Mouse (Mus musculus) spleen, postnatal 4 days (tissue): ENCODE measurements around the gene Hdac7.

ENCODE experiments used
- DNase-seq, 2 experiments: peaks; one replicate each; pipeline ENCODE4 v3.0.0; 2022; ENCODE audit warnings: low spot score in 2 of 2

Gene Hdac7

DNA sequence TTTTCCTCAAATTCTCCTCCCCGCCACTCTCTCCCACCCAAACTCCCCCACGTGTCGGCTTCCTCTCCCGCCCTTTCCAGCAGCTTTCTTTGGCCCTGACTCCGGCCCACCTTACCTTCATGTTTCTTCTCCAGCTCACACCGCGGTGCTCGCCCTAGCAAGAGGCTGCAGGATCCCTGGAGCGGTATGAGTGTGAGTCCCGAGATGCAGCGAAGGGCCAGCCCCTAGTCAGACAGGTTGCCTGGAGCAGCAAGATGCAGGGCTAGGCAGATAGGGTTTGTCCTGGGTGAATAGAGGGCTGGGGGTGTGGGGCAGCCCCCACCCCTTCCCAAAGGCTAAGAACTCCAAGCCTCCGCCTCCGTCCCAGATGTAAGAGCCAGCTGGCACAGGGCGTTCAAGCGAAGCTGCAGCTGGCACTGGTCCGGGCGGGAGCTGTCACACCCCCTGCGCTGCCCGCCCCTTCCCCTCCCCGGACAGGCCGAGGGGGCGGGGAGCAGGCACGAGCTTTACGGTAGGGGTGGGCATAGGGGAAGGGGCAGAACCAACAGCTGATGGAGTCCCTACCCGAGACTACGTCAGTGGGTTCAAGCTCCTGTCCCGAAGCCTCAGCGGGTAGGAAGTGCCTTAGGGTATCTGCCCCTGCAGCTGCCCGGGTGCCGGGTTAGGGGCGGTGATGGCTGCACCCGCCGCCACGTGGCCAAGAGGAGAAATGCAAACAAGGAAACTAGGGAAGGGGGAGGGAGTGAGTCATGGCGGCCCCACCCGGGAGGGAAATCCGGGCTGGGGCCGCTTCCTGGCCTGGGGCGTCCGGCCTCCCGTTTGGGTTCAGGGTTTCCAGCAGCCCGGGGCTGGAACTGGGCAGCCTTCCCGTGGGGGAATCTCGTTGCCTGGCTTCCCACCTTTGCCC lies 76.8 kb downstream of the Hdac7 start, which contains the start of gene Rapgef3:
TSS of gene Rapgef3 (minus strand) at position 693 of the 907 bp plus-strand sequence.
- peak; percentile 78 to 89 for DNase-seq

- no peak for DNase-seq
Measured at GRCm38 (mm10) chr15:97766594-97767279, 77.6 kb downstream of the Hdac7 start.

DNA sequence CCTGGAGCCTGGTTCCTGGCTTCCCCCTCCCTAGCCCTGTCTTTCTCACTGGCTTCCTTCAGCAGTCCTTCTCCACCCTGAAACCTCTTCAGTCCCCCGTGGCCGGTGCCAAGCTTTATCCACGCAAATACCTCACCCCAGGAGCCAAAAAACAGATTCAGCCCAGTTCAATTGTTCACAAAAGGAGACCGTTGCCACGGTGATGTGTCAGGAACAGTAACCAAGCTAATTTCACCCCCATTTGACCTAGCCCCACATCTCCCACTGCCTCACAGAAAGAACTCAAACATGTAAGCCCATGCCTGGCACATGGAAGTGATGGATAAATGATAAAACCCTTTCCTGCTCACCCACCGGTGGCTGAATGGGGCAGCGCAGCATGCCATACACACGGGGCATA lies 78.1 kb downstream of the Hdac7 start:
- no peak for DNase-seq

DNA sequence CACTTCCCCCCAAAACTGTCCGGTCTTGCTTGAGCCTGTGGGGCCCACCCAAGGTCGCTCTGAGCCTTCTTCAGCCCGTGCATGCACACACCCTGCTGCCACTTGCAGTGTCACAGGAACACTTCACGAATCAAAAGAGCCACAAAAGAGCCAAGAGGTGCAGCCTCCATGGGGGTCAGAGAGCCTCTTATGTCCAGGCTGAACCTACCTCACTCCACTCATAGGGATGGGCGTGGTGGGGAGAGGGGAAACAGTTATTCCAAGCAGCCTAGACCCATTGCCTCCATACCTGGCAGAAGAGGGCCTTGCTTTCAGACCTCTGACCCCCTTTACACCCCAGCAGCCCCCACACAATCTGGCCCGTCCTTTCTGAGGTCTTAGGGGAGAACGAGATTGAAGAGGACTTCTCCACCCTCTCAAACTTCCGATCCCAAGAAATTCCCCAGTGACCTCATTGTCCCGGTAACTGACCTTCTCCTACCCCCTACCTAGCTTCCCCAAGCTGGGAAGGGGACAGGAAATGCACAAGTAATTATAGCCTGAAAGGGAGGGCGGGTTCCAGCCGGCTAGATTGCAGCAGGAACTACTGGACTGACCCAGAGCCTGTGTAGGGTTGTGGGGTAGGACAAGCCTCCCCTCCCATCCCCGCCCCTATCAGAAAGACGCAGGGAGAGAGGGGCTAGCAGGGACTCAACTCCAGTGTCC lies 79.1 kb downstream of the Hdac7 start:
- no peak for DNase-seq

DNA sequence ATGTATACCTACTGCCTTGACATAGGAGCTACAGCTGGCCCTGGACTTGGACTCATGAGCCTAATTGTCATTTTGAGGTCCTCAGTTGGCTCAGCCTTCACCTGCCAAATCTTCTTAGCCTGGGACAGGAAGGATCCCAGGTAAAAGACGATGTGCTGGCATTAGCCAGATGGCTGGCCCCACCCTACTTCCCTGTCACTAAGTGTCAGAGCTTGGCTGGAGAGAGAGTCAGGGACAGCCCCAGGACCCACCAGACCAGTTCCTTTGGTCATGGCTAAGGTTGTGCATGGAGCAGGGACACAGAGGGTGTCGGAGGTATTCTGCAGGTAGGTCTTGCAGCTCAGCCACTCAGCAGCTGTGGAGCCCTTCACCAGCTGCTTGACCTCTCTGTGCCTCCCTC lies 79.8 kb downstream of the Hdac7 start:
- DNase-seq: no peak

GRCm38 (mm10) chr15:97763256-97764049 lies 80.8 kb downstream of the Hdac7 start:
- DNase-seq: no peak

- DNase-seq: no peak
Measured at GRCm38 (mm10) chr15:97762733-97763132, 81.6 kb downstream of the Hdac7 start.

- peak in 1 of 2 experiments; percentile 58 for DNase-seq
Measured at GRCm38 (mm10) chr15:97761438-97761837, 82.9 kb downstream of the Hdac7 start.

DNA sequence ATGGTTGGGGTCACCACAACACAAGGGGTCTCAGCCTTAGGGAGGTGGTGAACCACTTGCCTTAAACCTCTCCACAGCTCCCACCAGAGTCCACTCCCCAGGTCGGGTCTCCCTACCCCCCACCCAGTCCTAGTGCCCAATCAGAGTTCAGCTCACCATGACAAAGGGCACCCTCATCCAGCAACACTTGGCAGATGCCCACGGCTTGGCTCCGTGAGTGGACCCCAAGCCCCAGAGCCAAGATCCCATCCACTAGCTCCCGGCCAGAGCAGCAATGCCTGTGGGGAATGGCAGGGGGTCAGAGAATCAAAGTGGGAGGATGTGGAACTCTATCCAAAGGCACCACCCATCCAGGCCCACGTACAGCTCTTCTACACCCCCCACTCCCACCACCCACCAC lies 83.3 kb downstream of the Hdac7 start:
- no peak for DNase-seq

DNA sequence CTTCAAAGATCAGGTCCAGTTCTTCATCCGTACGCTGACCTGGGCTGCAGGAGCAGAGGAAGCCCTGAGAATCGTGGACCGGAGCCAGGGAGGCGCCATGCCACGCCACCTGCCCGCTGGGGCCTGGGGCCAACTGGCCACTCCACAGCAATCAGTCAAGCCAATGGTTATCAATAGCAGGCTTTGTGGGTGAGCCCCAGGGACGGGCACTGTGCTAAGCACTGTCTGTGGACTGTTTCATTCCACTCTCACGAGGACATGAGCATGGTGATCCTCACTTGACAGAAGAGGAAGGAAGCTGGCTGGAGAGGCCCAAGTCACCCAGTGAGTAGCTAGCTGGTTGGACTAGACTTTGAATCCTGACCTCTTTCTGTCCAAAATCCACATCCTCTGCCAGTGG lies 84.3 kb downstream of the Hdac7 start:
- DNase-seq: peak in 1 of 2 experiments; percentile 62

- no peak for DNase-seq
Measured at GRCm38 (mm10) chr15:97755361-97755760, 88.9 kb downstream of the Hdac7 start.

- DNase-seq: no peak
Measured at GRCm38 (mm10) chr15:97754476-97754875, 89.8 kb downstream of the Hdac7 start.

GRCm38 (mm10) chr15:97752491-97752890 lies 91.8 kb downstream of the Hdac7 start:
- DNase-seq: no peak

DNA sequence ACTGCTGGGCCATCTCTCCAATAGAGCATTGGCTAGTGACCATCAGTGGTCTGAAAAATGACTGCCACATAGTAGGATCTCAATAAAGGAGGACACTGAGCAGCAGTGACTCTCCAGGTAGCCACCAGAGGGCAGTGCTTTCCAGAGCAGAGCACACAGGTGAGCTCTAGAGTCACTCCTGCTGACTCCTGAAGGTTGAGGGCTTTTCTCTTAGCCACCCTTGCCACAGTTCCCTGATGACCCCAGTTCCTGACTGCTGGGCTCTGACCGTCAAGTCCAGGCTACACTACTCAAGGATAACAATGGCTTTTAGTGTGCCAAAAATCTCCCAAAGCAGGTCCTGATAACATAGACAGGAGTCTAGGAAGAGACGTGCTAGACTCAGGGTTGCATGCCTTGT lies 92.6 kb downstream of the Hdac7 start:
- no peak for DNase-seq

DNA sequence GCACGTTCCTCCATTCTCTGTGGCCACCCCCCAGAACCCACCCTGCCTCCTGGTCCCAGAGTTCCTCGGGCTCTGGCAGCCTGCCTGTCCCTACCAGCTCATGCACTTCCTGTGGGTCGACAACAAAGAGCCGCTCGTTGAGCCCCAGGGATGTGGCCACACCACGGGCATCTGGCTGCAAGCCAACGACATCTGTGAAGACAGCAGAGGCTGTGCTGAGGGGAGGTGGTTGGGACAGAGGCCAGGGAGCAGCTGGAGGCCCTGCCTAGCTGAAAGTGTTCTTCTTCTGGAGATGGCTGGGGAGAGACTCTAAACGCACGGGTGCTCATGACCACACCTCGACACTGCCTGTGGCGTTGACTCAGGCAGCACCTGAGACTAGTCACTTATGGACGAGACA lies 93.6 kb downstream of the Hdac7 start:
- DNase-seq: peak; percentile 72 to 84

- no peak for DNase-seq
Measured at GRCm38 (mm10) chr15:97749841-97750240, 94.5 kb downstream of the Hdac7 start.

DNA sequence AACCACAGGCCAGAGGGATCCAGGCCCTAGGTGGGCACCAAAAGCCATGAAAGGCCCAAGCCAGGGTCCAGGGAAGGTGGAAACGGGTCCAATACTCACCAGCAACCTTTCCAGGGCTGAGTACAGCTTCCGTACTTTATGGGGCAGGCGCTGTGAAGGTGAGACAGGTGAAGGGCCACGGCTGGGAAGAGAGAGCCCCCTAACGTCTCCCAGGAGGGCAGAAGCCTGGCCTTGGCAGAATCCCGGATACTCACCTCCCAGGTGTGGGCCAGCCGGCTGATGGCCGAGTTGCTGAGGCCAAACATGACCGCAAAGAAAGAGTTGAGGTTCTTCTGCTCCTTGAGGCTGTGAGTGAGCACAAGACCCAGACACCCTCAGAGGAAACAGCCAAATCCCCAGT lies 94.9 kb downstream of the Hdac7 start:
- DNase-seq: no peak

DNA sequence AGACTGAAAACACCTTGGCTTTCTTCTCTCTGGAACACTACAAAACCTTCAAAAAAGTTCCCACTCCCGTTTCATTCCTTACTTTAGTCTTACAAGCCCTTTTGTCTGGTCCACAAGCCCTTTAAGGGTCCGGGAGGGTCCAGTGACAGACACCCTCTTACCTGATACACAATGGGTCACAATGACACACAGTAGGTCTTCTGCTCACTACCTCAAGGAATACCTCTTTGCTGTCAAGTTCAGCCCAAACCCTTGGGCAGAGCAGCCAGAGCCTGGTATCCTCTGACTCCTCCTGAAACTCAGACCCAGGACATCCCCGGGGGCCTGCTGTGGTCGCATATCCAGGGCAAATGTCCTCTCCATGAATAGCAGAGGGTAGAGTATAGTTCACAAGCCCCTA lies 95.3 kb downstream of the Hdac7 start:
- DNase-seq: no peak

DNA sequence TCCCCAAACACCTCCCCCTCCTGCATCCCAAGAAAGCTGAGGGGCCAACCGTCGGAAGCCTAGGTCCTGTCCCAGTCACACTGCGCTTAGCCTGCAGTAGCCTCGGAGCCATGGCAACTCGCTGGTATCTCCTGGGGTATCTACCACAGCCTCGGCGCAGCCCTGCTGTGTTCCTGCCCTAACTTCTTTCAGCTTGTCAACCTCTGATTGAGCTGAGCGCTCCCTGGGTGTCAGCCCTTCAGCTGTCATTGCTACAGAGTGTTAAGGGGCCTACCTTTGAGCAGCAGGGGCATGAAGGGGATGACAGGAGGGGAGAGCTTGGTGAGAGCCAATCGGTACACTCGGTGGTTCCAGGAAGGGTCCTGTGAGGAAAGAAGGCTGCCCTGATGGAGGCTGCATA lies 96.0 kb downstream of the Hdac7 start:
- no peak for DNase-seq

- DNase-seq: no peak
Measured at GRCm38 (mm10) chr15:97747486-97747885, 96.8 kb downstream of the Hdac7 start.

- DNase-seq: no peak
Measured at GRCm38 (mm10) chr15:97746748-97747147, 97.6 kb downstream of the Hdac7 start.

DNA sequence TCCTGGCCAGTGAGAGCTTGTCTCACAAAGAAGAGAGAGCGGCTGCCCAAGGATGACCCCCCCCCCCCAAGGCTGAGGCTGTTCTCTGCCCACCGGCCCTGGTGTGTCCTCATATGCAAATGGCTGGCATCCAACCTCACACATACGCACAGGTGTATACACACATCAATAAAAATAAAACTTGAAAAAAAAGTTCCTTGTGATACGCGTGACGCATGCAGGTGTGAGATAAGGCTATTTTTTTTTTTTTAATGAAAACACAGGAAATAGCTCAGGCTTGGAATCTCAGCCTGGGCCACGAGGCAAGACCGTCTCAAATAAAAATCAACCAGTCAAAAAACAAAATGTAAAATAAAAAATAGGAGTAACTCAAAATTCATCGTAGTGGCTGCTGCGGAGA lies 98.0 kb downstream of the Hdac7 start:
- no peak for DNase-seq
